Mouse (Mus musculus): Measurements from ENCODE around the gene Susd6.

Gene Susd6

DNA sequence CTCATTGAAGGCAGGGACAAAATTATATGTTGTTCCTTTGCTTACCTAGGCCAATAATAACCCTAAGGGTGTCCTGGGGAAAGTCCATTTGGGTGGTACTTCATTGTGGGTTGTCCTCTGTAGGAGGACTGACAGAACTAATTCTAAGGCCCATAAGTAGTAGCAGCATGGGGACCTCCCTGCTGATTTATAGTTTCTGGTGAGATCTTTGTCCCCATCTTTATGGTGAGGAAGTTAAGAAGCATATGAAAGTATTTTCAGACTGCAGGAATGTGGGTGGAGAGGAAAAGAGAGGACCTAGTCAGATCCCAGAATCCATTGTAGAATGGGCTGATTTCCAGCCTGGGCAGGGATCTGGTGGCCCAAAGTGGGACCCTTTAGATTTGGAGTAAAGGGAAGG lies 48.0 kb downstream of the Susd6 start:
- DNase-seq (ENCODE audit: low read depth, low spot score) = no peak

DNA sequence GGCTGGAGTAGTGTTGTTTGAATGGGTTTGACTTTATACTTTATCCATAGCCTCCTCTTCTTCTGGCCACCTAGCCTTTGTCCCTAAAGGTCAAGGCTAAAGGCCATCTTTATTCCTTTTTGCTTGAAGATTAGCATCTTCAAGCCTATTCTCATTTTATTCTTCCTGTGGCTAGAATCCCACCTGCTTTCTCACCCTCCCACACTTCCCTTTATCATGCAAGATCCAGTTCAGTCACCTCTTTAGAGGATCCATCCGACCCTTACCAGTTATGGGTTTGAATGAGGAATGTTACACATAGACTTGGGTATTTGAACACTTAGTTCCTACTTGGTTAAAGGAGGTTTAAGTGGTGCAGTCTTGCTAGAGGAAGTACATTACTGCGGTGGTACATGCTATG lies 48.5 kb downstream of the Susd6 start:
- DNase-seq (ENCODE audit: low read depth, low spot score) = no peak

- DNase-seq (ENCODE audit: low read depth, low spot score) = no peak
Observed at GRCm38 (mm10) chr12:80839631-80840030, 49.3 kb downstream of the Susd6 start.

GRCm38 (mm10) chr12:80841618-80842017 lies 51.3 kb downstream of the Susd6 start:
- DNase-seq (ENCODE audit: low read depth, low spot score) = no peak

DNA sequence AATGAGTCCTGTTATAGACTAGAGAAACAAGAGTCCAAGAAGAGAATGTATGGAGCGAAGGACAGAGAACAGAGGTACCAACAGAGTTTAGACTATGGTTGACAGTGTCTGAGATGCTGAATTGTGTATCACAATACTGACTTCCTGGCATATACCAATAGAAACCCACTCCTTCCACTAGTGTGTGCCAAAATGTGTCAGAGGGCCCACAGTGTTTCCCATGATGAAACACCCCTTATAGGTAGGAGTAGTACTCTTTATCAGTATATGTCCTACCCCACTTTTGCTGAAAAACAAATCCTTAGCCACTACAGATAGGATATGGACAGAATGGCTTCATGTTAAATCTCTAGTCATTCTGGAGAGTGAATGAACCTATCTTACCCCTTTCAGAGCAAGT lies 52.3 kb downstream of the Susd6 start:
- no peak for DNase-seq (ENCODE audit: low read depth, low spot score)

DNA sequence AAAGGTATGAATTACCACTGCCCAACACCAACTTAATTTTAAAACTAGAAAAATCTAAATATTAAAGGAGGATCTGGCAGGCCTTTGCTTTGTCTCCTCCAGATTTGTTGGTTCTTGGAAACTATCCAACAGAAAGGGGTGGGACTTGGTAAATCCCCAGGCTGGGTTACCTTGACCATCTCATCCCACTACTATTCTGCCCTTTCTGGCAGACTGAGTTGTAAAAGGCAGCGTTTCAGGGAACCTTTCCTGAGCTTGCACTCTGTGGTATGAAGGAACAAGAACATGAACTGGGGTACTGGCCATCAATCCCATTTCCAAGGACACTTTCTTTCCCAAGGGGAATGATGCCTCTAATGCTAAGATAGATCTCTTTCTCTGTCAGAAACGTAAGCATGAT lies 52.9 kb downstream of the Susd6 start:
- DNase-seq (ENCODE audit: low read depth, low spot score) = no peak

GRCm38 (mm10) chr12:80843651-80844444 lies 53.5 kb downstream of the Susd6 start:
- DNase-seq (ENCODE audit: low read depth, low spot score) = no peak

GRCm38 (mm10) chr12:80845901-80846300 lies 55.6 kb downstream of the Susd6 start:
- no peak for DNase-seq (ENCODE audit: low read depth, low spot score)

DNA sequence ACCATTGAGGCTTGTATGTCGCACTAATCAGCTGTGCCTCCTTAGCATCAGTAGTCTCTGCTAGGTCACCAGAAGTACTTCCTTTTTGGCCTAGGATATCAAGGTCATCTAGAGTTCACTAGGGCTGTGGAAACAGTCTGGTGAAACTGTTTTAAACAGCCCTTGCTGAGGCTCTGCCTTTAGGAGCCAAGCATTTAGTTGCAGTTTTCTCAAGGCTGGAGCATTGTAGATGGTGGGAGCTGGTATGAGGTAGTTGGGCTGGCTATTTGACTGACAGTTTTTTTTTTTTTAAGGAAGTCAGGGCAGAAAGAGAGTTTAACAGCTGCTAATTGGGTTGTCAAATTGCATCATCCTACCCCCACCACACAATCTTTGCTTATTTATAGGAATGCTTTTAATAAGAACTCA lies 56.6 kb downstream of the Susd6 start:
- peak; percentile 21 for DNase-seq (ENCODE audit: low read depth, low spot score)

- no peak for DNase-seq (ENCODE audit: low read depth, low spot score)
Observed at GRCm38 (mm10) chr12:80852001-80852400, 61.7 kb downstream of the Susd6 start.

DNA sequence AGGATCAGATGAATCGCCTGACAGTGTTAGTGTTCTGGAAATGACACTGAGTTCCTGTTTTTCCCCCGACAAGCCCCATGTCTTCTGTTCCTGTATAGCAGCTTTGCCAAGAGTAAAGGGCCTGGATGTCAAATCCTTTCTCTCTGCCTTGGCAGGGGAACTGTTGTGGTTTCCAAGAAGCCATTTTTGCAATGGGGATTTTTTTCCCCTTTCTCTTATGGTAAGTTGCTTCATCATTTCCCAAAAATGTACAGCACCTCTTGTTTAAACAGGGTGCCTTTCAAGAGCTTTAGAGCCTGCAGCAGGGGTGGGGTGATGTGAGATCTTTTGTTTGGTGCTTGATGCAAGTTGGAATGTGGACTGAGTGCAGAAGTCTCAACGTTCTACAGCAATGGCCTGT lies 63.4 kb downstream of the Susd6 start:
- DNase-seq (ENCODE audit: low read depth, low spot score) = no peak

DNA sequence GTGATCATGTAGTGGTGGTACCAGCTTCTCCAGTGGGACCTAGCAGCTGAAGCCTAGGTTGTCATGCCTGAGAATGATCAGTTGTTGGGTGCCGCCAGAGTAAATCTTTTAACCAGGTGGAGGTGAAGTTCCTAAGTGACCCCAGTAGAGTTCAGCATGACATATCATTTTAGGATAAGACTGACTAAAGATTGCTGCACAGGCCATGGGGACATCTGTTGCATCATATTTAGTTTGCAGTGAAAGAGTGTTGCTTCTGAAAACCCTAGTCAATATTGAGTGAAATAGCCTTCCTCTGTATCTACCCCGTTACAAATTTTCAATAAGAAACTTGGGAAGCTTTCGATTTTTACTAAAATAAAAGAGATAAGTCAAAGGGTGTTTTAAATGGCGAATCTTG lies 64.4 kb downstream of the Susd6 start:
- no peak for DNase-seq (ENCODE audit: low read depth, low spot score)

GRCm38 (mm10) chr12:80855100-80855499 lies 64.8 kb downstream of the Susd6 start:
- no peak for DNase-seq (ENCODE audit: low read depth, low spot score)

DNA sequence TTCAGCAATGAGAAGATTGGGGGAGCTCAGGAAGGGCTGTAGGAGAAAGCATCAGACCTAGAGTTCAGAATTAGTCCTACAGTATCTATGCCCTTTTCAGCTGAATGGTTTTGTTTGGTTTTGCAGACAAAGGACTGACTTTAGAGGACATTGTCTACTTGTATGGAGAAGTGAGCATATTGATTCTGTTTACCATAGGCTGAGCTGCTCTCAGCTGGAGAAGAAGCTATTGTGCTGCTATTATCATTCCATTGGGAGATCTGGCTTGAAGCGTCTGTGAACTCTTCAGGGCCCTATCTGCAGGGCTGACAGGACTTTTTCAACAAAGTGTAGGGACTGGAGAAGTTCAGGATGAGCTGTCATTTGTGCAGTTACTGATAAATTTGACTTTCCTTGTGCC lies 65.3 kb downstream of the Susd6 start:
- DNase-seq (ENCODE audit: low read depth, low spot score) = no peak

DNA sequence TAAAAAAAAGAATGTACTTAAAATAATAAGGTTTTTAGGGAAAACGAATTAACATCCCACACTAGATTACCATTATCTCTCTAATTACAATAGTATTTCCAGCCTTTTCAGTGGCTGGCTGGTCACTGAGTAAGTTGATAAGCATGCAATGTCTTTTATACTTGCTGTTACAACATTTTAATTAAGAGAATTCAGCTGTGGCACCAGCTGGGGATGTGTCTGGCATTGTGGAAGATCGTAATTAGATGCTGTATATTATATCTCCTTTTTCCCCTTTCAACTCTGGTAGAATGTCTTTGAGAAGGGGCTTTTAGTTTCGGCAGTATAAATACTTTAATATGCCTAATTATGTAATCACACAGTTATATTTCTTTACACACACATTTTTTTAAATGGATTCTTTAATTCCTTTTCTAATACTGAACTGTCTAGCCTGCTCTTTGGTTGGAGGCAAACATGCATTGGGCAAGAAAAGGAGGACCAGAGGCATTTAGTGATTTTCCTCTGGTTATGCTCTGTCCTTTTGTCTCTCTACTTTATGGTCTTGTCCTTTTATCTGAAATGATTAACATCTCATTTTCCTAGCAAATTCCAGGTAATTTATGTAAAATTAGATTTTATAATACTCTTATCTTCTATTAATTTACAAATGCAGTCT lies 67.5 kb downstream of the Susd6 start:
- DNase-seq (ENCODE audit: low read depth, low spot score) = no peak

GRCm38 (mm10) chr12:80858307-80858706 lies 68.0 kb downstream of the Susd6 start:
- no peak for DNase-seq (ENCODE audit: low read depth, low spot score)

- no peak for DNase-seq (ENCODE audit: low read depth, low spot score)
Observed at GRCm38 (mm10) chr12:80861916-80862315, 71.6 kb downstream of the Susd6 start.

DNA sequence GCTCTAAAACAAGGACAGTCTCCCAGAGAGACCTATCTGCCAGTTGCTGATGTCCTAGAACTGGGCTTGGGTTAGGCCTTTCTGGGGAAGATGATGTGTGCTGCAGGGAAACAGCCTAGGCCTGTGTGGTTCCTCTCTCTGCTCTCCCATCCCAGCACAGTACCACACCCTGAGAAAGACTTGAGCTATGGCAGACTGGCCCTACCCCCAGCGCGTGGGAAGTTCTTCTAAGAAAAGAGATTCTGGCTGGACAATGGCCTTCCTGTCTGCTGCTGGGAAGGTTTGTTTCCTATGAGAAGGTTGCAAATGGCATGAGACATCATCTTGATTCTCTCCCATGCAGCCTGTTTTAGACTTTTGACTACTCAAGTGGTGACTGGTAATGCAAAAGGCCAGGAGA lies 73.1 kb downstream of the Susd6 start:
- DNase-seq (ENCODE audit: low read depth, low spot score) = no peak

DNA sequence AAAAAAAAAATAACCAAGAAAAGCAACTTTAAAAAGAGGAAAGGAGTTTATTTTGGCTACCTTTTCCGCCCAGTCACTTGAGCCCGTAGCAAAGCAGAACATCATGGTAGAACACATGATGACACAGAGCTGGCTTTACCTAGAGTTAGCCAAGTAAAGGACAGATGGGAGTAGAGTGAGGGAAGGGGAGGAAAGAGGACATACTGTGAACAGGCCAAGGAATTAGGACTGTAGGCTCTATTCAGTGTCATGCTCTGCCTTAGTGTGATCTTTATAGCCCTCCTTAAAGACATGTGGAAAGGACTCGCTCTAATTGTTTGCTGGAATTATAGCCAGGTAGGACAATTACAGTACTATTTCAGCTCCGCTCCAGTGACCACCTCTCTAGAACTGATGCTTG lies 74.9 kb downstream of the Susd6 start:
- DNase-seq (ENCODE audit: low read depth, low spot score) = no peak

GRCm38 (mm10) chr12:80866023-80866422 lies 75.7 kb downstream of the Susd6 start:
- DNase-seq (ENCODE audit: low read depth, low spot score) = no peak

GRCm38 (mm10) chr12:80867083-80867482 lies 76.8 kb downstream of the Susd6 start:
- no peak for DNase-seq (ENCODE audit: low read depth, low spot score)

GRCm38 (mm10) chr12:80868401-80868800 lies 78.1 kb downstream of the Susd6 start:
- no peak for DNase-seq (ENCODE audit: low read depth, low spot score)

Measured in CD4-positive helper T cell, adult 2 months (primary cell).